Mouse (Mus musculus) midbrain, embryonic 14.5 days (tissue): ENCODE data around the gene Rae1. TPM values are rescaled to one million over a fixed set of nuclear protein-coding genes. Genes with fewer than 3 reads are reported as not detected.

ENCODE experiments used
- ATAC-seq: fragments of 200-750 bp; cut with Nextera tagmentation; 2 replicates; pipeline ENCODE4 v1.8.0; 2017; ENCODE audit warnings: moderate number of reproducible peaks, moderate library complexity; ENCODE audit not compliant: low FRiP score, low TSS enrichment
- DNase-seq: peaks from one replicate; pipeline ENCODE4 v3.0.0-alpha.2; 2015
- H3K27ac ChIP-seq: fragments of 300-500 bp; sonication (generic); replicated peaks from 2 replicates; pipeline ENCODE4 v1.5.1; 2014; ENCODE audit warnings: mild to moderate bottlenecking, low read depth, low read length, moderate library complexity
- H3K27me3 ChIP-seq: fragments of 300-500 bp; sonication (generic); 2 replicates; pipeline ENCODE4 v1.6.1; 2014; ENCODE audit warnings: low read length, control low read depth, mixed read lengths; ENCODE audit not compliant: control insufficient read depth, insufficient read depth
- H3K36me3 ChIP-seq: fragments of 300-500 bp; sonication (generic); 2 replicates; pipeline ENCODE4 v1.6.1; 2014; ENCODE audit warnings: low read length, control low read depth; ENCODE audit not compliant: control insufficient read depth, insufficient read depth
- H3K4me1 ChIP-seq: fragments of 300-500 bp; sonication (generic); 2 replicates; pipeline ENCODE4 v1.6.1; 2014; ENCODE audit warnings: mild to moderate bottlenecking, antibody characterized with exemption, low read length, control low read depth; ENCODE audit not compliant: control insufficient read depth, insufficient read depth
- H3K4me2 ChIP-seq: fragments of 300-500 bp; sonication (generic); 2 replicates; pipeline ENCODE4 v1.6.1; 2014; ENCODE audit warnings: mild to moderate bottlenecking, low read length, moderate library complexity
- H3K4me3 ChIP-seq: fragments of 300-500 bp; sonication (generic); replicated peaks from 2 replicates; pipeline ENCODE4 v1.5.1; 2014; ENCODE audit warnings: low read depth, low read length
- H3K9ac ChIP-seq: fragments of 300-500 bp; sonication (generic); replicated peaks from 2 replicates; pipeline ENCODE4 v1.6.1; 2014; ENCODE audit warnings: mild to moderate bottlenecking, low read length, moderate library complexity
- H3K9me3 ChIP-seq: fragments of 300-500 bp; sonication (generic); 2 replicates; pipeline ENCODE4 v1.6.1; 2016; ENCODE audit warnings: low read length, control low read depth, mixed read lengths; ENCODE audit not compliant: control insufficient read depth
- WGBS: fragments of 180-500 bp; shearing (Covaris S2); extraction: QIAGEN DNeasy Blood & Tissue Kit; methylation state at CpG from one replicate; pipeline ENCODE4 v1.1.7; 2014; 5-methylcytosine and 5-hydroxymethylcytosine counted together
- polyA plus RNA-seq: library from polyadenylated mRNA; unstranded; fragments of >200 nt; fragmentation: Nextera tagmentation; extraction: Ambion mirVana; gene quantifications from 2 replicates; pipeline ENCODE4 v1.2.1, GENCODE M21; 2014

The Rae1 gene
- polyA plus RNA-seq, 1 experiment from 2014 or later: 127 TPM

GRCm38 (mm10) chr2:172965249-172965648, 34.7 kb upstream of the Rae1 start:
- 63% methylated on average over 11 of the region's 11 CpGs for WGBS
- no peak for DNase-seq

GRCm38 (mm10) chr2:172966480-172966879, 33.4 kb upstream of the Rae1 start:
- 85% methylated on average over 5 of the region's 5 CpGs for WGBS
- Histone ChIP-seq H3K36me3 (no peaks in the 10 kb centered on the region), H3K4me2 (no peak overlapping the region), H3K27ac (no peak overlapping the region), H3K9ac (no peak overlapping the region), H3K27me3 (no peaks in the 10 kb centered on the region), H3K9me3 (no peaks in the 10 kb centered on the region), H3K4me1 (no peaks in the 10 kb centered on the region), H3K4me3 (no peak overlapping the region)
- no peak for ATAC-seq
- no peak for DNase-seq

More at GRCm38 (mm10) chr2:172965249-172965648, 34.7 kb upstream of the Rae1 start:
- H3K9ac ChIP-seq: no peak overlapping the region
- no peak for ATAC-seq
- no peaks in the 10 kb centered on the region for H3K9me3 ChIP-seq
- H3K27me3 ChIP-seq: no peaks in the 10 kb centered on the region
- no peaks in the 10 kb centered on the region for H3K4me1 ChIP-seq
- H3K4me2 ChIP-seq: no peak overlapping the region
- H3K36me3 ChIP-seq: no peaks in the 10 kb centered on the region
- no peak overlapping the region for H3K27ac ChIP-seq
- H3K4me3 ChIP-seq: no peak overlapping the region

- H3K4me2 ChIP-seq: no peak overlapping the region
- no peak for DNase-seq
- WGBS: 91% methylated on average over 2 of the region's 2 CpGs
- H3K27me3 ChIP-seq: no peaks in the 10 kb centered on the region
- H3K36me3 ChIP-seq: no peaks in the 10 kb centered on the region
- no peak for ATAC-seq
- H3K9ac ChIP-seq: no peak overlapping the region
- no peak overlapping the region for H3K4me3 ChIP-seq
- H3K27ac ChIP-seq: no peak overlapping the region
- 0 out of 2 replicates have a peak, but pooled peaks cover 5% of the 10 kb centered on the region for H3K4me1 ChIP-seq
- H3K9me3 ChIP-seq: no peaks in the 10 kb centered on the region
Measured at GRCm38 (mm10) chr2:172971865-172972264, 28.1 kb upstream of the Rae1 start.

GRCm38 (mm10) chr2:172973806-172974565, 25.9 kb upstream of the Rae1 start:
- 27% methylated on average over 7 of the region's 7 CpGs for WGBS
- Histone ChIP-seq H3K27me3 (no peaks in the 10 kb centered on the region), H3K4me3 (no peak overlapping the region), H3K9me3 (no peaks in the 10 kb centered on the region), H3K27ac (no peak overlapping the region), H3K9ac (no peak overlapping the region), H3K4me2 (no peak overlapping the region), H3K36me3 (no peaks in the 10 kb centered on the region), H3K4me1 (peaks cover 12% of the 10 kb centered on the region; the same call in 1 of the 2 replicates)
- no peak for ATAC-seq
- no peak for DNase-seq

- no peak overlapping the region for H3K27ac ChIP-seq
- no peak overlapping the region for H3K9ac ChIP-seq
- H3K4me2 ChIP-seq: no peak overlapping the region
- WGBS: 37% methylated on average over 7 of the region's 7 CpGs
- H3K4me3 ChIP-seq: no peak overlapping the region
- no peaks in the 10 kb centered on the region for H3K9me3 ChIP-seq
- no peaks in the 10 kb centered on the region for H3K27me3 ChIP-seq
- DNase-seq (no peak), ATAC-seq (no peak)
- H3K4me1 ChIP-seq: peaks cover 12% of the 10 kb centered on the region; the same call in 1 of the 2 replicates
- no peaks in the 10 kb centered on the region for H3K36me3 ChIP-seq
Measured at GRCm38 (mm10) chr2:172974701-172975100, 25.2 kb upstream of the Rae1 start.

- Histone ChIP-seq H3K36me3 (no peaks in the 10 kb centered on the region), H3K9me3 (no peaks in the 10 kb centered on the region), H3K9ac (no peak overlapping the region), H3K4me2 (no peak overlapping the region), H3K27ac (no peak overlapping the region), H3K4me1 (peaks cover 12% of the 10 kb centered on the region; the same call in 1 of the 2 replicates), H3K4me3 (no peak overlapping the region), H3K27me3 (no peaks in the 10 kb centered on the region)
- WGBS: 88% methylated on average over 6 of the region's 6 CpGs
- DNase-seq (no peak), ATAC-seq (no peak)
Measured at GRCm38 (mm10) chr2:172975159-172975558, 24.8 kb upstream of the Rae1 start.

GRCm38 (mm10) chr2:172976661-172977238, 23.2 kb upstream of the Rae1 start:
- Histone ChIP-seq H3K27me3 (no peaks in the 10 kb centered on the region), H3K4me1 (peaks cover 12% of the 10 kb centered on the region; the same call in 1 of the 2 replicates), H3K4me3 (no peak overlapping the region), H3K9ac (no peak overlapping the region), H3K36me3 (no peaks in the 10 kb centered on the region), H3K27ac (no peak overlapping the region), H3K4me2 (peak overlapping the region; percentile 33), H3K9me3 (no peaks in the 10 kb centered on the region)
- ATAC-seq (no peak), DNase-seq (no peak)
- 26% methylated on average over 7 of the region's 7 CpGs for WGBS

GRCm38 (mm10) chr2:172977409-172978130, 22.3 kb upstream of the Rae1 start, which contains the start of gene Spo11:
Spo11 (plus strand) TSS chr2:172977700.
- Histone ChIP-seq H3K27ac (no peak within 1 kb of the TSS; the same call in 1 of the 2 replicates), H3K27me3 (no peaks in the 10 kb centered on the region), H3K4me2 (peak within 1 kb of the TSS; percentile 33), H3K9me3 (no peaks in the 10 kb centered on the region), H3K4me1 (peaks cover 12% of the 10 kb centered on the region; the same call in 1 of the 2 replicates), H3K9ac (no peak within 1 kb of the TSS), H3K36me3 (no peaks in the 10 kb centered on the region), H3K4me3 (no peak within 1 kb of the TSS)
- DNase-seq (peak; percentile 60), ATAC-seq (no peak)
- WGBS: 12% methylated on average over 14 of the region's 14 CpGs
